Mouse (Mus musculus) cerebellum, adult 9-10 months (tissue): ENCODE measurements around the gene Lix1l.
A peak's percentile ranks its signal among the peaks of the same experiment; 100 is the strongest.
"Not testable (repeated sequence)": the region's sequence is repeated elsewhere in the genome, so short reads cannot be mapped to it uniquely, and the experiment has no call there.

Source experiments
- DNase-seq: peaks from one replicate; pipeline ENCODE4 v3.0.0; 2022

Lix1l gene

GRCm38 (mm10) chr3:96634015-96634414, 33.1 kb downstream of the Lix1l start:
- DNase-seq: no peak

GRCm38 (mm10) chr3:96634928-96635879, 34.3 kb downstream of the Lix1l start, which contains the start of the genes Pex11b and Gm42957:
TSS of gene Pex11b (plus strand) at chr3:96635376.
TSS of gene Gm42957 (plus strand) at chr3:96635474.
- peak; percentile 84 for DNase-seq

GRCm38 (mm10) chr3:96635906-96636305, 35.0 kb downstream of the Lix1l start:
- DNase-seq: no peak

- no peak for DNase-seq
Observed at GRCm38 (mm10) chr3:96636448-96636847, 35.5 kb downstream of the Lix1l start.

- DNase-seq: peak; percentile 72
Observed at GRCm38 (mm10) chr3:96639219-96639618, 38.3 kb downstream of the Lix1l start.

GRCm38 (mm10) chr3:96645018-96645649, 44.2 kb downstream of the Lix1l start, which contains the start of gene Itga10:
TSS of gene Itga10 (plus strand) at chr3:96645584.
- DNase-seq: no peak

GRCm38 (mm10) chr3:96647365-96647764, 46.4 kb downstream of the Lix1l start:
- no peak for DNase-seq

GRCm38 (mm10) chr3:96660901-96661300, 60.0 kb downstream of the Lix1l start:
- DNase-seq: no peak

- DNase-seq: no peak
Observed at GRCm38 (mm10) chr3:96662731-96663316, 61.9 kb downstream of the Lix1l start.

GRCm38 (mm10) chr3:96663432-96664239, 62.7 kb downstream of the Lix1l start:
- peak; percentile 92 for DNase-seq

GRCm38 (mm10) chr3:96665732-96666363, 64.9 kb downstream of the Lix1l start:
- not testable (repeated sequence) for DNase-seq

GRCm38 (mm10) chr3:96666916-96667315, 66.0 kb downstream of the Lix1l start:
- DNase-seq: no peak

- DNase-seq: no peak
Observed at GRCm38 (mm10) chr3:96667316-96667715, 66.4 kb downstream of the Lix1l start.

GRCm38 (mm10) chr3:96668424-96669067, 67.6 kb downstream of the Lix1l start:
- no peak for DNase-seq

GRCm38 (mm10) chr3:96669727-96670468, 68.9 kb downstream of the Lix1l start, which contains the start of gene Ankrd35:
TSS of gene Ankrd35 (plus strand) at chr3:96670131.
- DNase-seq: peak; percentile 86

GRCm38 (mm10) chr3:96671519-96671918, 70.6 kb downstream of the Lix1l start:
- no peak for DNase-seq

GRCm38 (mm10) chr3:96673514-96673913, 72.6 kb downstream of the Lix1l start:
- DNase-seq: no peak

GRCm38 (mm10) chr3:96674442-96674841, 73.5 kb downstream of the Lix1l start:
- DNase-seq: no peak

- DNase-seq: no peak
Observed at GRCm38 (mm10) chr3:96675171-96675570, 74.2 kb downstream of the Lix1l start.

GRCm38 (mm10) chr3:96675690-96676089, 74.7 kb downstream of the Lix1l start:
- DNase-seq: no peak
